In genomic region chr1:113852481-113852880, GRCm38 (mm10) we compare ENCODE assay signal across 23 mouse cellular contexts.
A peak's percentile ranks its signal among the peaks of the same experiment; 100 is the strongest.
DNase-seq lines count a peak whose midpoint lies in the region; ATAC-seq and TF ChIP-seq lines count a peak whose summit lies in the region.
"Had no signal": no experiment of that assay in that cellular context is flagged by ENCODE, and none has a peak within 500 bp of the region (broad histone marks: within the 10 kb centered on the region; RNA-seq: fewer than 3 reads in every experiment).

No protein-coding gene starts in this region.

- H3K4me3 ChIP-seq in hindbrain, embryonic 14.5 days (replicated peaks; ENCODE audit: low read length), result no peak overlapping the region
- no peak overlapping the region for H3K4me3 ChIP-seq in hindbrain, embryonic 13.5 days
- H3K4me3 ChIP-seq in midbrain, embryonic 11.5 days (ENCODE audit: low read depth, low read length), result no peak overlapping the region
- H3K4me3 ChIP-seq in midbrain, postnatal 0 days (ENCODE audit: low read depth, low read length), result no peak overlapping the region
- peak overlapping the region; percentile 27 for H3K4me3 ChIP-seq in testis, adult 2 months (ENCODE audit: control insufficient read depth, low read depth, low read length)
- no peak overlapping the region for H3K4me3 ChIP-seq in midbrain, embryonic 16.5 days (ENCODE audit: low read depth, low read length)
- H3K4me3 ChIP-seq: embryonic facial prominence, embryonic 10.5 days; embryonic facial prominence, embryonic 12.5 days; forebrain, embryonic 13.5 days; forebrain, embryonic 15.5 days had no signal

- no peak for TF ChIP-seq POLR2A in testis, adult 2 months (IDR thresholded peaks at IDR 0.05; ENCODE audit: control insufficient read depth, low read depth, low read length)

- no peak overlapping the region for H3K9ac ChIP-seq in hindbrain, embryonic 14.5 days
- no peak overlapping the region for H3K9ac ChIP-seq in hindbrain, embryonic 13.5 days
- no peak overlapping the region for H3K9ac ChIP-seq in midbrain, embryonic 11.5 days (ENCODE audit: low read length)
- H3K9ac ChIP-seq in midbrain, postnatal 0 days (replicated peaks; ENCODE audit: low read length, poor library complexity, severe bottlenecking), result no peak overlapping the region
- H3K9ac ChIP-seq in midbrain, embryonic 16.5 days (ENCODE audit: low read depth, low read length), result no peak overlapping the region
- H3K9ac ChIP-seq: embryonic facial prominence, embryonic 12.5 days; forebrain, embryonic 13.5 days; forebrain, embryonic 15.5 days; forebrain, postnatal 0 days had no signal

- no peaks in the 10 kb centered on the region for H3K36me3 ChIP-seq in hindbrain, embryonic 14.5 days (replicated peaks; ENCODE audit: control insufficient read depth, insufficient read depth)
- no peaks in the 10 kb centered on the region for H3K36me3 ChIP-seq in hindbrain, embryonic 13.5 days
- no peaks in the 10 kb centered on the region for H3K36me3 ChIP-seq in midbrain, embryonic 11.5 days (ENCODE audit: control insufficient read depth, insufficient read depth, low read length)
- H3K36me3 ChIP-seq in midbrain, postnatal 0 days (ENCODE audit: insufficient read depth, low read length), result no peaks in the 10 kb centered on the region
- H3K36me3 ChIP-seq in testis, adult 2 months (ENCODE audit: control insufficient read depth, insufficient read depth, low read length), result no peaks in the 10 kb centered on the region
- H3K36me3 ChIP-seq in midbrain, embryonic 16.5 days (ENCODE audit: control insufficient read depth, insufficient read depth, low read length), result no peaks in the 10 kb centered on the region
- H3K36me3 ChIP-seq: embryonic facial prominence, embryonic 10.5 days; embryonic facial prominence, embryonic 12.5 days; forebrain, embryonic 15.5 days had no signal

- TF ChIP-seq CTCF in midbrain, postnatal 0 days (IDR thresholded peaks at IDR 0.05), result no peak
- no peak for TF ChIP-seq CTCF in testis, adult 2 months (IDR thresholded peaks at IDR 0.05; ENCODE audit: control insufficient read depth, insufficient read depth, insufficient replicate concordance, low read depth, low read length)

- no peak overlapping the region for H3K27ac ChIP-seq in hindbrain, embryonic 14.5 days
- H3K27ac ChIP-seq in hindbrain, embryonic 13.5 days, result no peak overlapping the region
- H3K27ac ChIP-seq in midbrain, embryonic 11.5 days (ENCODE audit: low read depth, low read length), result no peak overlapping the region
- no peak overlapping the region for H3K27ac ChIP-seq in midbrain, postnatal 0 days (ENCODE audit: low read depth, low read length)
- peak overlapping the region; percentile 17; the same call in 1 of the 2 replicates for H3K27ac ChIP-seq in testis, adult 2 months (ENCODE audit: control insufficient read depth, insufficient read depth, low read depth, low read length)
- no peak overlapping the region for H3K27ac ChIP-seq in midbrain, embryonic 16.5 days (ENCODE audit: low read length)
- H3K27ac ChIP-seq: embryonic facial prominence, embryonic 10.5 days; embryonic facial prominence, embryonic 12.5 days; forebrain, embryonic 13.5 days; forebrain, embryonic 15.5 days had no signal

- H3K4me2 ChIP-seq in hindbrain, embryonic 14.5 days (replicated peaks), result no peak overlapping the region
- no peak overlapping the region for H3K4me2 ChIP-seq in hindbrain, embryonic 13.5 days
- no peak overlapping the region for H3K4me2 ChIP-seq in midbrain, embryonic 11.5 days
- no peak overlapping the region for H3K4me2 ChIP-seq in midbrain, postnatal 0 days (ENCODE audit: low read depth, low read length, poor library complexity, severe bottlenecking)
- no peak overlapping the region for H3K4me2 ChIP-seq in midbrain, embryonic 16.5 days (ENCODE audit: low read length)
- H3K4me2 ChIP-seq: embryonic facial prominence, embryonic 12.5 days; forebrain, embryonic 13.5 days; forebrain, embryonic 15.5 days had no signal

- H3K9me3 ChIP-seq in hindbrain, embryonic 14.5 days (ENCODE audit: control insufficient read depth, low read length), result no peaks in the 10 kb centered on the region
- H3K9me3 ChIP-seq in hindbrain, embryonic 13.5 days, result no peaks in the 10 kb centered on the region
- H3K9me3 ChIP-seq in midbrain, embryonic 11.5 days (ENCODE audit: control insufficient read depth, low read length), result no peaks in the 10 kb centered on the region
- no peaks in the 10 kb centered on the region for H3K9me3 ChIP-seq in midbrain, postnatal 0 days (ENCODE audit: low read length)
- H3K9me3 ChIP-seq in midbrain, embryonic 16.5 days (replicated peaks; ENCODE audit: control insufficient read depth, low read length, poor library complexity, severe bottlenecking), result no peaks in the 10 kb centered on the region
- H3K9me3 ChIP-seq: embryonic facial prominence, embryonic 10.5 days; embryonic facial prominence, embryonic 12.5 days; forebrain, embryonic 13.5 days; forebrain, embryonic 15.5 days had no signal

- DNase-seq in hindbrain, embryonic 14.5 days (ENCODE audit: low spot score), result no peak
- DNase-seq in midbrain, embryonic 11.5 days (ENCODE audit: low spot score, missing footprints), result peak; percentile 31
- no peak for DNase-seq in midbrain, postnatal 0 days (ENCODE audit: low spot score)
- DNase-seq in testis, postnatal 10 days (ENCODE audit: low spot score), result no peak
- no peak for DNase-seq in Muller cell, postnatal 12 days (ENCODE audit: inconsistent ontology term)
- DNase-seq: adrenal gland, adult 8-10 months; adrenal gland, postnatal 14 days; adrenal gland, postnatal 36 days; cerebellum, adult 11 months; cerebellum, adult 18-20 months; cerebellum, adult 8-10 months; cerebellum, adult 9-11 months; cerebellum, postnatal 25 days; forebrain, postnatal 0 days had no signal

- H3K4me1 ChIP-seq in hindbrain, embryonic 14.5 days (replicated peaks; ENCODE audit: control insufficient read depth, insufficient read depth, low read length), result no peaks in the 10 kb centered on the region
- H3K4me1 ChIP-seq in hindbrain, embryonic 13.5 days (replicated peaks), result no peaks in the 10 kb centered on the region
- no peaks in the 10 kb centered on the region for H3K4me1 ChIP-seq in midbrain, embryonic 11.5 days (ENCODE audit: control insufficient read depth, insufficient read depth, low read length)
- no peaks in the 10 kb centered on the region for H3K4me1 ChIP-seq in midbrain, postnatal 0 days (ENCODE audit: insufficient read depth, low read length)
- H3K4me1 ChIP-seq in testis, adult 2 months (ENCODE audit: control insufficient read depth, insufficient read depth, low read length), result peaks cover 3% of the 10 kb centered on the region; the same call in 1 of the 2 replicates
- no peaks in the 10 kb centered on the region for H3K4me1 ChIP-seq in midbrain, embryonic 16.5 days (ENCODE audit: control insufficient read depth, insufficient read depth, low read length)
- H3K4me1 ChIP-seq: embryonic facial prominence, embryonic 10.5 days; embryonic facial prominence, embryonic 12.5 days; forebrain, embryonic 13.5 days; forebrain, embryonic 15.5 days had no signal

- no peaks in the 10 kb centered on the region for H3K27me3 ChIP-seq in hindbrain, embryonic 14.5 days (ENCODE audit: control insufficient read depth, insufficient read depth, low read length)
- H3K27me3 ChIP-seq in hindbrain, embryonic 13.5 days, result no peaks in the 10 kb centered on the region
- H3K27me3 ChIP-seq in midbrain, embryonic 11.5 days (ENCODE audit: control insufficient read depth, insufficient read depth, low read length), result no peaks in the 10 kb centered on the region
- H3K27me3 ChIP-seq in midbrain, postnatal 0 days (ENCODE audit: insufficient read depth, low read length), result no peaks in the 10 kb centered on the region
- H3K27me3 ChIP-seq in testis, adult 2 months (ENCODE audit: control insufficient read depth, insufficient read depth, low read length), result no peaks in the 10 kb centered on the region
- H3K27me3 ChIP-seq in midbrain, embryonic 16.5 days (ENCODE audit: control insufficient read depth, insufficient read depth, low read depth, low read length), result no peaks in the 10 kb centered on the region
- H3K27me3 ChIP-seq: embryonic facial prominence, embryonic 12.5 days; forebrain, embryonic 13.5 days; forebrain, embryonic 15.5 days; Patski had no signal

- 0 out of 2 replicates have a peak, but pooled peaks have one; percentile 27 for ATAC-seq in hindbrain, embryonic 14.5 days (ENCODE audit: low FRiP score)
- no peak for ATAC-seq in hindbrain, embryonic 13.5 days (ENCODE audit: low FRiP score)
- ATAC-seq in midbrain, embryonic 11.5 days (ENCODE audit: low FRiP score), result no peak
- no peak for ATAC-seq in midbrain, postnatal 0 days (ENCODE audit: low FRiP score)
- ATAC-seq in midbrain, embryonic 16.5 days, result peak; percentile 62
- ATAC-seq: activated CD4-positive, CD25-positive, alpha-beta regulatory T cell, adult 4 months; forebrain, embryonic 13.5 days; forebrain, embryonic 15.5 days; forebrain, postnatal 0 days; Patski had no signal

Comparison
In these comparisons a context has a peak if more than half of its experiments do, and no peak if none do; other contexts are left out.
1. ATAC-seq: peak in hindbrain, embryonic 14.5 days (single experiment) and midbrain, embryonic 16.5 days (single experiment); none in hindbrain, embryonic 13.5 days (single experiment), midbrain, embryonic 11.5 days (single experiment) and midbrain, postnatal 0 days (single experiment).